Mouse (Mus musculus): ENCODE results near the gene Prrg4.

GRCm38 (mm10) chr2:104852546-104852945, 2.9 kb upstream of the Prrg4 start:
- TF ChIP-seq GATA1 (IDR thresholded peaks at IDR 0.05; ENCODE audit: borderline replicate concordance, low read length) (no peak), FLI1 (IDR thresholded peaks at IDR 0.05; ENCODE audit: low read length) (no peak)
